ENCODE assay signal across 8 mouse cellular contexts in genomic region chr4:132959679-132960045, GRCm38 (mm10). TPM values are rescaled to one million over a fixed set of nuclear protein-coding genes. Genes with fewer than 3 reads are reported as not detected.
A peak's percentile ranks its signal among the peaks of the same experiment; 100 is the strongest.
DNase-seq lines count a peak whose midpoint lies in the region; ATAC-seq and TF ChIP-seq lines count a peak whose summit lies in the region.

No protein-coding gene starts in this region.

- no peak for TF ChIP-seq CTCF in lung, adult 2 months (IDR thresholded peaks at IDR 0.05; ENCODE audit: insufficient read depth, low read length)

- WGBS in lung, embryonic 15.5 days, result 40% methylated on average over 3 of the region's 3 CpGs
- 47% methylated on average over 3 of the region's 3 CpGs for WGBS in lung, adult 2 months
- 54% methylated on average over 3 of the region's 3 CpGs for WGBS in embryonic facial prominence, embryonic 15.5 days
- WGBS in hindbrain, embryonic 16.5 days, result 50% methylated on average over 3 of the region's 3 CpGs
- 56% methylated on average over 3 of the region's 3 CpGs for WGBS in neural tube, embryonic 13.5 days

- H3K4me2 ChIP-seq in lung, embryonic 15.5 days, result no peak overlapping the region
- H3K4me2 ChIP-seq in embryonic facial prominence, embryonic 15.5 days (replicated peaks), result no peak overlapping the region
- no peak overlapping the region for H3K4me2 ChIP-seq in hindbrain, embryonic 16.5 days (ENCODE audit: low read length)
- no peak overlapping the region for H3K4me2 ChIP-seq in neural tube, embryonic 13.5 days

- no peak for DNase-seq in lung, adult 2 months
- DNase-seq in right cerebral cortex, postnatal 14 days, result no peak
- DNase-seq in right cerebral cortex, adult 2 months (ENCODE audit: low spot score in 2 of 2), result no peak
- no peak for DNase-seq in frontal cortex, postnatal 25 days (ENCODE audit: low spot score in 2 of 2)

- H3K27me3 ChIP-seq in lung, embryonic 15.5 days, result no peaks in the 10 kb centered on the region
- H3K27me3 ChIP-seq in embryonic facial prominence, embryonic 15.5 days, result no peaks in the 10 kb centered on the region
- H3K27me3 ChIP-seq in hindbrain, embryonic 16.5 days (replicated peaks; ENCODE audit: control insufficient read depth, insufficient read depth, low read length), result no peaks in the 10 kb centered on the region
- no peaks in the 10 kb centered on the region for H3K27me3 ChIP-seq in neural tube, embryonic 13.5 days

- H3K9ac ChIP-seq in lung, embryonic 15.5 days, result no peak overlapping the region
- no peak overlapping the region for H3K9ac ChIP-seq in embryonic facial prominence, embryonic 15.5 days
- H3K9ac ChIP-seq in hindbrain, embryonic 16.5 days (ENCODE audit: low read depth, low read length), result no peak overlapping the region
- H3K9ac ChIP-seq in neural tube, embryonic 13.5 days, result no peak overlapping the region

- peaks cover 33% of the 10 kb centered on the region for H3K4me1 ChIP-seq in lung, embryonic 15.5 days
- peaks cover 21% of the 10 kb centered on the region for H3K4me1 ChIP-seq in lung, adult 2 months (ENCODE audit: control insufficient read depth, insufficient read depth, low read length)
- peaks cover 20% of the 10 kb centered on the region for H3K4me1 ChIP-seq in embryonic facial prominence, embryonic 15.5 days
- H3K4me1 ChIP-seq in hindbrain, embryonic 16.5 days (ENCODE audit: control insufficient read depth, insufficient read depth, low read depth, low read length), result peaks cover 24% of the 10 kb centered on the region
- H3K4me1 ChIP-seq in neural tube, embryonic 13.5 days (replicated peaks), result peaks cover 52% of the 10 kb centered on the region

- TF ChIP-seq POLR2A in lung, adult 2 months (IDR thresholded peaks at IDR 0.05; ENCODE audit: borderline replicate concordance, extremely low read depth, low read depth, low read length), result no peak

- H3K27ac ChIP-seq in lung, embryonic 15.5 days, result peak overlapping the region; percentile 90
- peak overlapping the region; percentile 85 for H3K27ac ChIP-seq in embryonic facial prominence, embryonic 15.5 days (replicated peaks)
- H3K27ac ChIP-seq in hindbrain, embryonic 16.5 days (ENCODE audit: low read depth, low read length), result peak overlapping the region; percentile 70
- peak overlapping the region; percentile 84 for H3K27ac ChIP-seq in neural tube, embryonic 13.5 days (replicated peaks)

- H3K9me3 ChIP-seq in lung, embryonic 15.5 days, result no peaks in the 10 kb centered on the region
- no peaks in the 10 kb centered on the region for H3K9me3 ChIP-seq in embryonic facial prominence, embryonic 15.5 days (replicated peaks)
- no peaks in the 10 kb centered on the region for H3K9me3 ChIP-seq in hindbrain, embryonic 16.5 days (ENCODE audit: control insufficient read depth, low read length)
- H3K9me3 ChIP-seq in neural tube, embryonic 13.5 days, result no peaks in the 10 kb centered on the region

- no peak overlapping the region for H3K4me3 ChIP-seq in lung, embryonic 15.5 days
- no peak overlapping the region for H3K4me3 ChIP-seq in lung, adult 2 months (replicated peaks; ENCODE audit: extremely low read depth, low read depth, low read length)
- H3K4me3 ChIP-seq in embryonic facial prominence, embryonic 15.5 days (replicated peaks), result no peak overlapping the region
- H3K4me3 ChIP-seq in hindbrain, embryonic 16.5 days (ENCODE audit: low read length), result no peak overlapping the region
- H3K4me3 ChIP-seq in neural tube, embryonic 13.5 days, result no peak overlapping the region

- no peak for ATAC-seq in lung, embryonic 15.5 days (ENCODE audit: borderline replicate concordance, extremely low read depth, low FRiP score, low TSS enrichment)
- ATAC-seq in embryonic facial prominence, embryonic 15.5 days (ENCODE audit: insufficient number of reproducible peaks, low FRiP score, low TSS enrichment, low read depth), result no peak
- no peak for ATAC-seq in hindbrain, embryonic 16.5 days
- no peak for ATAC-seq in neural tube, embryonic 13.5 days (ENCODE audit: low read depth)

- H3K36me3 ChIP-seq in lung, embryonic 15.5 days, result no peaks in the 10 kb centered on the region
- no peaks in the 10 kb centered on the region for H3K36me3 ChIP-seq in embryonic facial prominence, embryonic 15.5 days
- H3K36me3 ChIP-seq in hindbrain, embryonic 16.5 days (ENCODE audit: control insufficient read depth, insufficient read depth, low read length), result no peaks in the 10 kb centered on the region
- H3K36me3 ChIP-seq in neural tube, embryonic 13.5 days, result no peaks in the 10 kb centered on the region

RNA-seq across cellular contexts. Expression of gene Fgr, which starts 14.2 kb away (rescaled TPM):
- 0.69 and 0.74 TPM in 2 replicates for polyA plus RNA-seq in lung, embryonic 15.5 days (2015; fragmentation: Nextera tagmentation; extraction: Ambion mirVana)
- 10.7 and 19.1 TPM in 2 replicates for polyA plus RNA-seq in lung, adult 2 months (2012; rRNA removed)
- polyA plus RNA-seq in embryonic facial prominence, embryonic 15.5 days (2015; fragmentation: Nextera tagmentation; extraction: Ambion mirVana), result 0.55 and 0.65 TPM in 2 replicates
- polyA plus RNA-seq in hindbrain, embryonic 16.5 days (2015; fragmentation: Nextera tagmentation; extraction: Ambion mirVana), result 0.16 and 0.23 TPM in 2 replicates
- polyA plus RNA-seq in neural tube, embryonic 13.5 days (2015; fragmentation: Nextera tagmentation; extraction: Ambion mirVana), result not detected in 2 replicates

RNA-seq across cellular contexts. Expression of gene Fam76a, which starts 37.3 kb away (rescaled TPM):
- 43.0 and 45.8 TPM in 2 replicates for polyA plus RNA-seq in lung, embryonic 15.5 days (2015; fragmentation: Nextera tagmentation; extraction: Ambion mirVana)
- 19.2 and 21.9 TPM in 2 replicates for polyA plus RNA-seq in lung, adult 2 months (2012; rRNA removed)
- 47.3 and 47.9 TPM in 2 replicates for polyA plus RNA-seq in embryonic facial prominence, embryonic 15.5 days (2015; fragmentation: Nextera tagmentation; extraction: Ambion mirVana)
- 33.5 and 40.6 TPM in 2 replicates for polyA plus RNA-seq in hindbrain, embryonic 16.5 days (2015; fragmentation: Nextera tagmentation; extraction: Ambion mirVana)
- polyA plus RNA-seq in neural tube, embryonic 13.5 days (2015; fragmentation: Nextera tagmentation; extraction: Ambion mirVana), result 37.0 and 46.0 TPM in 2 replicates

RNA-seq across cellular contexts. Expression of gene Ahdc1, which starts 51.4 kb away (rescaled TPM):
- polyA plus RNA-seq in lung, embryonic 15.5 days (2015; fragmentation: Nextera tagmentation; extraction: Ambion mirVana), result 8.5 and 10.5 TPM in 2 replicates
- polyA plus RNA-seq in lung, adult 2 months (2012; rRNA removed), result 25.8 and 28.7 TPM in 2 replicates
- 13.2 and 13.9 TPM in 2 replicates for polyA plus RNA-seq in embryonic facial prominence, embryonic 15.5 days (2015; fragmentation: Nextera tagmentation; extraction: Ambion mirVana)
- 10.4 and 11.6 TPM in 2 replicates for polyA plus RNA-seq in hindbrain, embryonic 16.5 days (2015; fragmentation: Nextera tagmentation; extraction: Ambion mirVana)
- 9.4 and 9.9 TPM in 2 replicates for polyA plus RNA-seq in neural tube, embryonic 13.5 days (2015; fragmentation: Nextera tagmentation; extraction: Ambion mirVana)
